ENCODE assay signal across 8 mouse cellular contexts in the genomic region with DNA sequence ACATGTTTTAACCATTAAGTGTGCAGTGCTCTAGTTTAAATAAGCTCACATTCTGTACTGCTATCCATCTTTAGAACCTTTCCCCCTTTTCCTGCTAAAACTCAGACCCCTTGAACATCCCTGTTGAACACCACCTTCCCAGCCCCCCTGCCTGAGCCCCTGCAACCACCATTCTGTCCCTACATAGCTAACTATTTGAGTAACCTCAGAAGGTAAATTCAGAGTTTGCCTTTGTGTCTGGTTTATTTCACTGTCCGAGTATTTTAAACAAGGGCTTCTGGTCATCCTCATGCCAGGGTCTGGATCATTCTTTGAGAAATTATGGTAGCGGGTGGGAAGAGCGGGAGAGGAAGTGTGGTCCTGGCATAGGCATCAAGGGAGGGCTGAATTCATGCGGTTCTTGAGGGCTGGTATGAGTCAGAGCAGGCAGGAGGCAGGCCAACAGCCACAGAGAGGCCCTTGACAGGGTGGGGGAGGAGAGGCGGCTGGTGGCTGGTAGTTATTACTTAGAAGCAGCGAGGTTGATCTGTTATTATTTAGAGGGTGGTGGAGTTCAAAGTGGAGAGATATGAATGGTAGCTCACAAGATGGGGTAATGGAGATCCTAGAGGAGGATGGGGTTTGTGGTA. TPM values are rescaled to one million over a fixed set of nuclear protein-coding genes. Genes with fewer than 3 reads are reported as not detected.
DNase-seq lines count a peak whose midpoint lies in the region; ATAC-seq and TF ChIP-seq lines count a peak whose summit lies in the region.

No protein-coding gene starts in this region.

- no peak for ATAC-seq in cerebellum, adult (ENCODE audit: insufficient number of reproducible peaks, low FRiP score, low TSS enrichment)
- ATAC-seq in heart, embryonic 14.5 days (ENCODE audit: insufficient number of reproducible peaks, insufficient read depth, low FRiP score, low read depth): peak; percentile 75; the same call in 1 of the 2 replicates

- H3K4me1 ChIP-seq in heart, embryonic 14.5 days (ENCODE audit: control insufficient read depth in 2 of 2, insufficient read depth in 2 of 2, low read length in 2 of 2): peaks cover 9 to 20% of the 10 kb centered on the region in 2 experiments
- 0 out of 2 replicates have a peak, but pooled peaks cover 2% of the 10 kb centered on the region for H3K4me1 ChIP-seq in lung, adult 2 months (ENCODE audit: control insufficient read depth, insufficient read depth, low read length)

- no peak overlapping the region for H3K4me2 ChIP-seq in heart, embryonic 14.5 days (ENCODE audit: low read length)

- TF ChIP-seq POLR2A in lung, adult 2 months (IDR thresholded peaks at IDR 0.05; ENCODE audit: borderline replicate concordance, extremely low read depth, low read depth, low read length): no peak

- no peak for TF ChIP-seq CTCF in lung, adult 2 months (IDR thresholded peaks at IDR 0.05; ENCODE audit: insufficient read depth, low read length)

- WGBS in heart, embryonic 14.5 days: 10% methylated on average over 6 of the region's 6 CpGs
- 14% methylated on average over 6 of the region's 6 CpGs for WGBS in lung, adult 2 months

- no peaks in the 10 kb centered on the region for H3K36me3 ChIP-seq in heart, embryonic 14.5 days (ENCODE audit: control insufficient read depth, insufficient read depth, low read length)

- H3K27ac ChIP-seq in heart, embryonic 14.5 days (replicated peaks in 1 of 2; ENCODE audit: control insufficient read depth in 1 of 2, insufficient read depth in 1 of 2, low read depth in 2 of 2, low read length in 2 of 2): peak overlapping the region; percentile 40 to 45

- H3K27me3 ChIP-seq in heart, embryonic 14.5 days (ENCODE audit: control insufficient read depth, insufficient read depth, low read length): no peaks in the 10 kb centered on the region

- no peak overlapping the region for H3K9ac ChIP-seq in heart, embryonic 14.5 days (ENCODE audit: low read length)

- no peaks in the 10 kb centered on the region for H3K9me3 ChIP-seq in heart, embryonic 14.5 days (ENCODE audit: control insufficient read depth, low read length)

- peak; percentile 46 to 64 for DNase-seq in cerebellum, postnatal 25 days
- DNase-seq in adrenal gland, adult 18-20 months (ENCODE audit: low spot score in 2 of 2): peak; percentile 44 to 50
- DNase-seq in lung, adult 2 months: peak; percentile 77
- no peak for DNase-seq in right cerebral cortex, postnatal 4 days
- no peak for DNase-seq in cerebellum, postnatal 10 days
- no peak for DNase-seq in right cerebral cortex, postnatal 25 days

- no peak overlapping the region for H3K4me3 ChIP-seq in heart, embryonic 14.5 days (ENCODE audit: control insufficient read depth in 1 of 2, insufficient read depth in 1 of 2, low read depth in 1 of 2, low read length in 2 of 2)
- H3K4me3 ChIP-seq in lung, adult 2 months (replicated peaks; ENCODE audit: extremely low read depth, low read depth, low read length): no peak overlapping the region

RNA-seq across cellular contexts. Expression of gene Scgb1a1, which starts 34.8 kb away (rescaled TPM):
- total RNA-seq in adrenal gland, adult 18-20 months (2021): not detected
- not detected in 2 replicates for polyA plus RNA-seq in heart, embryonic 14.5 days (2014; fragmentation: Nextera tagmentation; extraction: Ambion mirVana)
- polyA plus RNA-seq in lung, adult 2 months (2012; rRNA removed): 138,577 and 142,361 TPM in 2 replicates

Comparison
In these comparisons a context has a peak if more than half of its experiments do, and no peak if none do; other contexts are left out.
1. DNase-seq: peak in cerebellum, postnatal 25 days (2 of 2), adrenal gland, adult 18-20 months (2 of 2) and lung, adult 2 months (single experiment); none in right cerebral cortex, postnatal 4 days (single experiment), cerebellum, postnatal 10 days (0 of 2) and right cerebral cortex, postnatal 25 days (single experiment).
2. RNA of gene Scgb1a1, which starts 34.8 kb away (polyA plus RNA-seq): 138,577 to 142,361 TPM in lung, adult 2 months; not detected in heart, embryonic 14.5 days; every median in the first group is over 1,000 times any median in the second.